Mouse (Mus musculus) retina, postnatal 1 day (tissue): ENCODE measurements around the gene Prmt1.
A peak's percentile ranks its signal among the peaks of the same experiment; 100 is the strongest.

Experiments used
- DNase-seq: peaks from one replicate; pipeline ENCODE4 v3.0.0-alpha.2; 2012

Prmt1 gene

GRCm38 (mm10) chr7:44986192-44986878 lies at the start of gene Prmt1:
TSS of gene Prmt1 (minus strand) at chr7:44986568.
- DNase-seq: peak; percentile 100

DNA sequence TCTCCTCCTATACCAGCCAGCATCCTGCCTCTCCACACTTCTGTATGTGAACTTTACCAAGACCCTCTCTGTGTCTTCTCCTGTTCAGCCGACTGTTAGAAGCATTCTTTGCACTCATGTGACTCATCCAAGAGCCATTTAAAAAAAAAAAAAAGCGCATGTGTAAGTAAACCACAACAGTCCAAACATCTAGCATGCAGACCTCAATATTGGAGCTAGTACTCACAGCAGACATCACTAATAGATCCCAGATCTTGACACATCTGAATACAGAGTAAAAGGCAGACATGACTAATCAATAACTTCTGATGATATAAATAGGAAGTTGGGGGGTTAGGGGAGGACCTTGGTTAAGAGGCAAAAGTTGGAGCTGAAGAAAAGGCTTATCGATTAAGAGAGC lies 49.3 kb upstream of the Prmt1 start:
- DNase-seq: peak; percentile 19

GRCm38 (mm10) chr7:45033722-45034359 lies 47.5 kb upstream of the Prmt1 start:
- no peak for DNase-seq

DNA sequence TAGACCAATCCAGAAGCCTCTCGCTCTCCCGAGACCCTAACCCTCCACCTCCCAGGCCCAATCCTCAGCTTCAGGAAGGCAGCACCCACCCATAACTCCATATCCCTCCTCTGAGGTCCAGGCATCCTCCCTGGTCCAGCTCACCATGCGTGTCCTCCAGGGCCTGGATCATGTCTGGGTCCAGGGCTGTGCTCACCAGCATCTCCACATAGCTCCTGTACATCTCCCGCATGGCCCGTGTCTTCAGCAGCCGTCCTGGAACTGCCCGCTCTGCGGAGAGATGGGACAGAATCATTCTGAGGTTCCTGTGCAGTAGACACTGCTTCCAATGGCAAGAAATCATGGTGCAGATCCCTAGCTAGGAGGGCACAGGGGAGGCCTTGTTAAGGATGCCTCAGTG lies 44.5 kb upstream of the Prmt1 start:
- no peak for DNase-seq

DNA sequence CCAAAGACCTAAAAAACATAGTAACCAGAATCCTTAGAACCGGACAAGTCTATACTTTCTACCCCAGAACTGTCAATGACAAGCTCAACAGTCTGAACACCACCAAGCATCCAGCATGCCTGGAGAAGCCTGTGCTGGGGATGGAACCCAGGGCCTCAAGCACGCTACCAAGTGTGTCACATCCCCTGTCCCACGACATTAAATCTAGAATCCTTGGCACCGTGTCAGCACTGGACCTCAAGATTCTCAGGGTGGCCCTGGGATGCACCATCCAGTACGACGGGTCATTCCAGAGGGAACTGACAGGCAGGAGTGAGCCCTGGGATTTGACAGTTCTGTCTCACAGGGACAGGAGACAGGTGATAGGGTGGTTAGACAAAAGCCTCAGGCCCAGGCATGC lies 43.6 kb upstream of the Prmt1 start:
- no peak for DNase-seq

DNA sequence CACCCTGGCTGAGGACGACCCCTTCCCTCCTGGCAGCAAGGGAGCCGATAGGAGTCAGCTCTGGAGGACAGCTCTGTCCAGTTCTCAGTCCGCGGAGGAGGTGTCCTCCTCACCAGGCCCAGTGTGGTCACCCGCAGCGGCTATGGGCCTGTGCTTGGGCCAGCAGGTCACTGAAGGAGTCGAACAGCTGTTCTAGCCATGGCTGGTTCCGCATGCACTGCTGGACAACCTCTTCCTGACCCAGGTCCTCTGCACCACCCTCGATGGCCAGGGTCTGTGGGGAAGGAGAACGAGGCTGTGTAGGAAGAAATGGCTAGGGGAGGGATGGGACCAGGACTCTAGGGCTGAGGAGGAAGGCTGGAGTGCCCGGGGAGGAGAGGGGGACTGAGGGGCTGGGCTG lies 42.0 kb upstream of the Prmt1 start:
- DNase-seq: no peak

DNA sequence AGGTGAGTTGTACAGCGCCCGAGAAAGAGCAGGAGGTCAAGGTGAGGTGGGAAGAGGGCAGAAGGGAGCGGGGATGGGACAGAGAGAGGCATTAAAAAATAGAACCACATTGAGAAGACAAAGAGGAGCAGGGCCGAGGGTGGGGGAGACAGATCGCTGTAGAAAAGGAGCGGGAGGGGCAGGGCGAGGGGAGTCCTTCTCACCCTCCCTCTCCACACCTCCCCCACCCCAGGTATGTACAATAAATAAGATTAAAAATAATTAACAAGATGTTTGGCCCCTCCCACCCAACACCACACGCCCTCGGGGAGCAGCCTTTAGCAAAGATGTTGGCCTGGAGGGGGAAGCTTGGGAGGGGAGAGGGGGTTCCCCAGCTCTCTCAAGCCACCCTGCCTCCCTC lies 41.4 kb upstream of the Prmt1 start:
- no peak for DNase-seq

- DNase-seq: no peak
Measured at GRCm38 (mm10) chr7:45026256-45026655, 39.9 kb upstream of the Prmt1 start.

GRCm38 (mm10) chr7:45025601-45026220 lies 39.3 kb upstream of the Prmt1 start:
- no peak for DNase-seq

- no peak for DNase-seq
Measured at GRCm38 (mm10) chr7:45024281-45025248, 38.2 kb upstream of the Prmt1 start.

DNA sequence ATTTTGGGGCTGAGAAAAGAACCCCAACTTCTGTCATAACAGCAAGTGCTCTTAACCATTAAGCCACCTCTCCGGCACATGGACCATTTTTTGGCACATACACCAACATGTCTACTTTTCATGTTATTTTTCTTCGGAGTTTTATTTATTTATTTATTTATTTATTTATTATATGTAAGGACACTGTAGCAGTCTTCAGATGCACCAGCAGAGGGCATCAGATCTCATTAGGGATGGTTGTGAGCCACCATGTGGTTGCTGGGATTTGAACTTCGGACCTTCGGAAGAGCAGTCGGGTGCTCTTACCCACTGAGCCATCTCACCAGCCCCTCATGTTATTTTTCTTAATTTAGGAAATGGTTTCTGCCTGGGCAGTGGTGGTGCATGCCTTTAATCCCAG lies 37.3 kb upstream of the Prmt1 start:
- peak; percentile 35 for DNase-seq

- no peak for DNase-seq
Measured at GRCm38 (mm10) chr7:45020225-45020624, 33.9 kb upstream of the Prmt1 start.

- DNase-seq: no peak
Measured at GRCm38 (mm10) chr7:45019031-45019571, 32.7 kb upstream of the Prmt1 start.

GRCm38 (mm10) chr7:45017242-45018061 lies 31.1 kb upstream of the Prmt1 start, which contains the start of gene Rras:
TSS of gene Rras (plus strand) at chr7:45017961.
- DNase-seq: peak; percentile 97

DNA sequence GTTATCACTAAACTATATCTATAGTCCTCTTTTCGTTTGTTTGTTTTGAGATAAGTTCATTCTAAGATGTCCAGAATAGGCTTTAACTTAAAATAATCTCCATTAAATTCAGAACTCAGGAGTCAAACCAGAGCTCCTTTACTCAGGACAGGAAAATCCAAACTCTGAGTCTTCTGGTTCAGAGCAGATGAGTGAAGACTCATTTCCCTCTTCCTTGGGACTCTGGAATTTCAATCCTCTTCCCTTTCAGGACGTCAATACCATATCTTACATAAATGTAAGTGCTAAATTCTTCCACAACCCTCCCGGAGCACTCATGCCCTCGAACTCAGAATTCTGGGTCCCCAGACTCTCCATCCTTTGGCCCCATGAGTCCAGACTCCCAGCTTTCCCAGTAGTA lies 30.4 kb upstream of the Prmt1 start:
- DNase-seq: no peak

DNA sequence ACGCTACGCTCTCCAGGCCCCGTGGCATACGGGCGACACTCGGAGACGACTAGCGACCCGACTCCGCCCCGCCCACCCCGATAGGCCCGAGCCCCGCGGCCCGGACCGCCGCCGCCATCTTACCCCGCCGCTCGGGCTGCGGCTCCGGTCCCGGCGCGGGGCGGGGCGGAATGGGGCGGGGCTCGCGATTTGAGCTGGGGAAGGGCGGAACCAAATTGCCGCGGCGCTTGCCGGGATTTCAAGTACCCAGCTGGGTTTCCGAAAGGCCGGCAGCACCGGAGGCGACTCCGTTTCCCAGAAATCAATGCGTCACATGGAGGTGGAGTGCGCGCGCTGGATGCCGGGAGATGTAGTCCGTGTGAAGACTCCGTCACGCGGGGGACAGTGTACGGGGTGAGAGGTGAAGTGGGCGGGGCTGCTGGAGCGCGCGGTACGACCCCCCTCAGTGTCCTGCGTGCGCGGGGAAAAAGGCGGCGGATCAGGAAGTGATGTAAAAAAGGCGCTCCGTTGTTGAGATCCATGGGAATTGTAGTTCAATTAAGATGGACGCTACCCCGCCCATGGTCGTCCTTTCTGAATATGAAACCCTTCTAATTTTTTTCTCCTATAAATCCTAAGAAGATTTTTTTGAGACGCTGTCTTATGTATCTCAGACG lies 29.7 kb upstream of the Prmt1 start, which contains the start of gene Scaf1:
Gene Scaf1 (minus strand): TSS at position 407 of the 656 bp plus-strand sequence.
- peak; percentile 100 for DNase-seq

- no peak for DNase-seq
Measured at GRCm38 (mm10) chr7:45015344-45015956, 29.1 kb upstream of the Prmt1 start.

DNA sequence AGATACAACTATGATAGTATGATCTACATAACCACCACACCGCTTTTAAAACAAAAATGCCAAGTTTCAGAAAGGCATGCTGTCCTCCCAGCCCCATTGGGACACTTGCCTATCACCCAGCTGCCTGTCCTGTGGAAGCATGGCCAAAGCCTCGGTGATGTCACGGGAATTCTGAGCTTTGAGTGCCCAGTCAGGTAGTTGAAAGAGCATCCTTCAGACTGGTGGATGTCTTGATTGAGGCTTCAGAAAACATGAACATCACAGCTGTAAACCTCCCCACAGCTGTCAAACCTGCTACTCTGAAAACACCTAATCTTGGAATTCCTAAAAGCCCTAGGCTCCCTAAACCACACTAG lies 27.7 kb upstream of the Prmt1 start:
- no peak for DNase-seq

- DNase-seq: no peak
Measured at GRCm38 (mm10) chr7:45013366-45014095, 27.2 kb upstream of the Prmt1 start.

- DNase-seq: no peak
Measured at GRCm38 (mm10) chr7:45012824-45013223, 26.5 kb upstream of the Prmt1 start.
